Mouse (Mus musculus) liver, embryonic 14.5 days (tissue): ENCODE data around the gene Ptbp3. TPM values are rescaled to one million over a fixed set of nuclear protein-coding genes. Genes with fewer than 3 reads are reported as not detected.

ENCODE experiments used
- ATAC-seq: fragments of 200-750 bp; cut with Nextera tagmentation; 2 replicates; pipeline ENCODE4 v1.8.0; 2017; ENCODE audit warnings: moderate number of reproducible peaks, mild to moderate bottlenecking, moderate library complexity; ENCODE audit not compliant: insufficient read depth
- DNase-seq, 3 experiments: peaks; one replicate each; pipeline ENCODE4 v3.0.0-alpha.2; 2012 to 2013; ENCODE audit warnings: low read depth in 3 of 3, low spot score in 3 of 3
- H3K27ac ChIP-seq: fragments of 300-500 bp; sonication (generic); 2 replicates; pipeline ENCODE4 v1.5.1; 2014; ENCODE audit warnings: moderate library complexity, mild to moderate bottlenecking, control low read depth, inconsistent platforms
- H3K27me3 ChIP-seq: fragments of 300-500 bp; sonication (generic); 2 replicates; pipeline ENCODE4 v1.6.1; 2014; ENCODE audit warnings: mild to moderate bottlenecking, low read length, moderate library complexity; ENCODE audit not compliant: control insufficient read depth, insufficient read depth
- H3K36me3 ChIP-seq: fragments of 300-500 bp; sonication (generic); replicated peaks from 2 replicates; pipeline ENCODE4 v1.6.1; 2014; ENCODE audit warnings: low read depth; ENCODE audit not compliant: control insufficient read depth, insufficient read depth
- H3K4me1 ChIP-seq, 2 experiments: fragments of 200-500 bp in 1 of 2; fragments of 300-500 bp in 1 of 2; sonication (generic) in 1 of 2; replicated peaks; 2 replicates each; pipeline ENCODE4 v1.6.1; 2012 to 2014; ENCODE audit warnings: antibody characterized with exemption in 1 of 2, inconsistent platforms in 1 of 2, low read length in 1 of 2; ENCODE audit not compliant: control insufficient read depth in 2 of 2, insufficient read depth in 2 of 2
- H3K4me2 ChIP-seq: fragments of 300-500 bp; sonication (generic); 2 replicates; pipeline ENCODE4 v1.6.1; 2014; ENCODE audit warnings: low read depth, mild to moderate bottlenecking, control low read depth, moderate library complexity
- H3K4me3 ChIP-seq, 2 experiments: fragments of 200-500 bp in 1 of 2; fragments of 300-500 bp in 1 of 2; sonication (generic) in 1 of 2; 2 replicates each; pipeline ENCODE4 v1.5.1; 2012 to 2014; ENCODE audit warnings: low read depth in 2 of 2, low read length in 2 of 2, mild to moderate bottlenecking in 2 of 2, control low read depth in 1 of 2, inconsistent platforms in 1 of 2, moderate library complexity in 1 of 2; ENCODE audit not compliant: insufficient read depth in 1 of 2
- H3K9ac ChIP-seq: fragments of 300-500 bp; sonication (generic); replicated peaks from 2 replicates; pipeline ENCODE4 v1.6.1; 2014; ENCODE audit warnings: mild to moderate bottlenecking, control low read depth, moderate library complexity
- H3K9me3 ChIP-seq: fragments of 300-500 bp; sonication (generic); 2 replicates; pipeline ENCODE4 v1.6.1; 2016; ENCODE audit warnings: low read length, mixed read lengths; ENCODE audit not compliant: control insufficient read depth
- CTCF ChIP-seq: IDR thresholded peaks from 2 replicates; pipeline ENCODE4 v1.5.1; 2016; ENCODE audit warnings: antibody characterized with exemption, low read depth, control low read depth
- EP300 ChIP-seq: IDR thresholded peaks from 2 replicates; pipeline ENCODE4 v1.6.1; 2016; ENCODE audit warnings: antibody characterized with exemption, low read depth
- WGBS: fragments of 180-500 bp; shearing (Covaris S2); extraction: QIAGEN DNeasy Blood & Tissue Kit; methylation state at CpG from one replicate; pipeline ENCODE4 v1.1.7; 2014; ENCODE audit not compliant: insufficient replicate concordance; 5-methylcytosine and 5-hydroxymethylcytosine counted together
- polyA plus RNA-seq, 2 experiments: library from polyadenylated mRNA; depleted of rRNA in 1 of 2; stranded (reverse) in 1 of 2; unstranded in 1 of 2; fragments of >200 nt; fragmentation: Nextera tagmentation in 1 of 2; extraction: Ambion mirVana in 1 of 2; gene quantifications; 2 replicates each; pipeline versions ENCODE4 v1.2.1 to v1.2.3; 2012 to 2014

Gene Ptbp3
- polyA plus RNA-seq, 2 experiments = 26.6 to 64.7 TPM

GRCm38 (mm10) chr4:59444994-59445393 lies 104.2 kb downstream of the Ptbp3 start:
- no peak for DNase-seq
- Histone ChIP-seq H3K36me3 (no peaks in the 10 kb centered on the region), H3K27me3 (no peaks in the 10 kb centered on the region), H3K4me1 (peaks cover 13 to 21% of the 10 kb centered on the region in 2 experiments), H3K4me3 (no peak overlapping the region), H3K27ac (no peak overlapping the region), H3K4me2 (no peak overlapping the region), H3K9ac (no peak overlapping the region), H3K9me3 (no peaks in the 10 kb centered on the region; the same call in 1 of the 2 replicates)
- 44% methylated on average over 3 of the region's 3 CpGs for WGBS
- no peak for TF ChIP-seq EP300
- TF ChIP-seq CTCF = no peak
- ATAC-seq = no peak

- H3K4me3 ChIP-seq = no peak overlapping the region
- H3K27ac ChIP-seq = no peak overlapping the region
- TF ChIP-seq CTCF = no peak
- TF ChIP-seq EP300 = no peak
- no peak overlapping the region for H3K9ac ChIP-seq
- H3K4me1 ChIP-seq = peaks cover 22 to 26% of the 10 kb centered on the region in 2 experiments
- H3K27me3 ChIP-seq = no peaks in the 10 kb centered on the region
- no peak for DNase-seq
- no peak for ATAC-seq
- 35% methylated on average over 4 of the region's 4 CpGs for WGBS
- H3K9me3 ChIP-seq = no peaks in the 10 kb centered on the region; the same call in 1 of the 2 replicates
- no peak overlapping the region for H3K4me2 ChIP-seq
- no peaks in the 10 kb centered on the region for H3K36me3 ChIP-seq
Measured at GRCm38 (mm10) chr4:59444085-59444484, 105.1 kb downstream of the Ptbp3 start.

- TF ChIP-seq EP300 (no peak), CTCF (no peak)
- no peaks in the 10 kb centered on the region for H3K36me3 ChIP-seq
- DNase-seq (no peak), ATAC-seq (no peak)
- no peak overlapping the region for H3K4me2 ChIP-seq
- no peaks in the 10 kb centered on the region for H3K27me3 ChIP-seq
- H3K27ac ChIP-seq = peak overlapping the region; percentile 69
- H3K9ac ChIP-seq = no peak overlapping the region
- 19% methylated on average over 1 of the region's 1 CpGs for WGBS
- H3K4me3 ChIP-seq = no peak overlapping the region
- H3K4me1 ChIP-seq = peaks cover 36 to 46% of the 10 kb centered on the region in 2 experiments
- H3K9me3 ChIP-seq = no peaks in the 10 kb centered on the region
Measured at GRCm38 (mm10) chr4:59441265-59441664, 107.9 kb downstream of the Ptbp3 start.

GRCm38 (mm10) chr4:59439960-59440359 lies 109.2 kb downstream of the Ptbp3 start:
- peak; percentile 59 for ATAC-seq
- Histone ChIP-seq H3K27me3 (no peaks in the 10 kb centered on the region), H3K36me3 (no peaks in the 10 kb centered on the region)

GRCm38 (mm10) chr4:59439041-59439440 lies 110.1 kb downstream of the Ptbp3 start:
- 5% methylated on average over 5 of the region's 5 CpGs for WGBS
- peak overlapping the region; percentile 65 for H3K4me3 ChIP-seq
- H3K4me2 ChIP-seq = peak overlapping the region; percentile 100
- no peaks in the 10 kb centered on the region for H3K36me3 ChIP-seq
- no peak for DNase-seq
- H3K9me3 ChIP-seq = no peaks in the 10 kb centered on the region
- peak overlapping the region; percentile 82 for H3K9ac ChIP-seq
- H3K27me3 ChIP-seq = no peaks in the 10 kb centered on the region
- H3K4me1 ChIP-seq = peaks cover 39 to 53% of the 10 kb centered on the region in 2 experiments
- ATAC-seq = no peak
- TF ChIP-seq EP300 (no peak), CTCF (no peak)
- peak overlapping the region; percentile 69 for H3K27ac ChIP-seq

More at GRCm38 (mm10) chr4:59439960-59440359, 109.2 kb downstream of the Ptbp3 start:
- no peak overlapping the region for H3K4me3 ChIP-seq
- no peaks in the 10 kb centered on the region for H3K9me3 ChIP-seq
- WGBS = 4% methylated on average over 2 of the region's 2 CpGs
- no peak overlapping the region for H3K9ac ChIP-seq
- peak; percentile 38; the same call in 1 of the 2 replicates for TF ChIP-seq EP300
- no peak for TF ChIP-seq CTCF
- DNase-seq = peak; percentile 58 to 69 (median 60)
- H3K4me1 ChIP-seq = peaks cover 36 to 45% of the 10 kb centered on the region in 2 experiments
- peak overlapping the region; percentile 100 for H3K4me2 ChIP-seq
- H3K27ac ChIP-seq = peak overlapping the region; percentile 69
